Mouse (Mus musculus): ENCODE data around the gene Rpl35. TPM values are rescaled to one million over a fixed set of nuclear protein-coding genes. Genes with fewer than 3 reads are reported as not detected.

Gene Rpl35
- 481 TPM for polyA plus RNA-seq (2017; shearing (Covaris generic))

DNA sequence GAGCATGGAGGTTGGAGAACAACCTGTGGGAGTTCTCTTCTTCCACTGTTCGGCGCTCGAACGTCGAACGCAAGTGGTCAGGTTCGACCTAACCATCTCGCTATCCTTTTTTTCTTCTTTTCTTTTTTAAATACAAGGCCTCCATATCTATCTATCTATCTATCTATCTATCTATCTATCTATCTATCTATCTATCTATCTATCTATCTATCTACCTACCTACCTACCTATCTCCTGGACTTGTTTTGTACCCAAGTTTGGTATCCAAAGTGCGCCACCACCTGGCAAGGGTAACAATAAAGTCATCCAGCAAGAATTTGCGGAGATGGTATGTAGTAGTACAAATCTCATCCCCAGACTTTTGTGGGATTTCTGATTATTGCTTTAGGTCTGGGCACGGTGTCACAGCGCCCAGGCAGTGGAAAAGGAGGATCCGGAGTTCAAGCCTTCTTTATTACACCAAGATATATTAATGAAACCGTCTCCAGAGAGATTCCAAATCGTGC is at the start of gene Rpl35:
TSS of gene Rpl35 (minus strand) at position 51 of the 506 bp plus-strand sequence.

DNA sequence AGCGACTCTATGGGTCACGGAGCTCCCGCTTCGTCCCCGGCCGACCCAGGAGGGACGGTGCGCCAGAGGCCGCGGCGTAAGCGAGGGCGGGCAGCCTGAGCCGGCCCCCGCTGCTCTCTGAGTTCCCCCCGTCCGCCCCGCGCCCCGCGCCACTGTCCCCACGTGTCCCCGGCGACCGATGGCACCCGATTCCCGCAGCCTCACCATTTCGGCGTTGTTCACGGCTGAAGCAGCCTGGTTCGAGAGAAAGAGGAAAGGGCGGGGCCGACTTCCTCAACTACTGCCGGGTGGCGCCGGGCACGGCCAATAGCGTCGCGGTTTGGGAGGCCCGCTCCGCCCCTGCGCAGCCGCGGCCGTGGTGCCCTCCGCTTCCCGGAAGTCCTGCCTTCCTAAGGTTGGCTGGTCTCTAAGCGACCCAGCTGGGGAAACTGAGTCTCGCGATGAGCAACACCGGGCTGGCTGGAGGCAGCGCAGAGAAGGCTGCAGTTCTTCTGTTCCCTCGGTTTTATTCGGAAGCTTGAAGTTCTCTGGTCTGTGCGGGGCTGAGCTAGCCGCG is 466 bp downstream of the Rpl35 start, which contains the start of gene Arpc5l:
TSS of gene Arpc5l (plus strand) at position 469 of the 556 bp plus-strand sequence.

DNA sequence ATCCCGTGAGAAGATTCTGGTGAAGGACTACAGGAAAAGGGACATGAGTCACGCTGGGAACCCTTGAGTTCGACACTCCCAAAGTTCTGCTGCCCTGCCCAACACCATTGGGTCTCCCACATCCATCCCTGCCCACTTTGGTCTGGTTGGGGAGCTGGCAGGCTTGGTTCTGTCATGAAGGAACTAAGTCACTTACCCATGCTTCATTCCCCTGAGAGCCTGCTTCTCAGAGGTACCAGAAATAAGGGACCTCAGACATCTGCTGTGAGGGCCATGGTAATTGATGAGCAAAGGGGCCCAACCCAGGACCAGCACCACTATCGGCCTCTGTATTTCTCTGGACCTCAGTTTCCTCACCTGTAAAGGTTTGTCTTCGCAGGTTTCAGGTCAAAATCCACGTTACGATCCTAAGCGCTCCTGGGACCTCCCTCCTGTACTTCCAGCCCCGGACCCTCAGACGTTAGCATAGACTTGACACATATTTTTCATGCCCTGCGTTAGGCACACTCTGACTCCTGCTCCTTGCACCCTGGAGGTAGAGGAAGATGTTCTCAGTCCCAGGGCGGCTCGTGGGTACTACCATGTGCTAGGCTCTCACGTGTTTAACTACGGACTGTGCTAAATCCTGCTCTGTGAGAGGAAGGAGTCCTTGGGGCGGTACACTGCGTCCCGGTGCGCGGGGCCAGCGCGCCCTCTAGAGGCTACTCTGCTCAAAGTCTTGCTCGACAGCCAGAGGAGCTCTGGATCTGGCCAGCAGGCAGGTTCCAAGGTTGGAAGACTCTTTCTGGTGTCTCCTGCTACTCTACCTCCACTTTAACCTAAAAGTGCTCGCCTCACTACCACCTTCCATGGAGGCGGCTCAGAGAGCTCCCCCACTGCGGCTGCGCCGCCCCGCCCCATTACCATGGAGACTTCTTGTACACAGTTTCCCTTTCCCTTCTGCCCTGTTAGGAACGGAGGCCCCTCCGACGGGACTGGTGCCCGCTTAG is 7.7 kb downstream of the Rpl35 start, which contains the start of gene Wdr38:
TSS of gene Wdr38 (plus strand) at position 91 of the 989 bp plus-strand sequence.

Other genes starting within 250 kb of the Rpl35 start
- gene Nr6a1, start 77.9 kb downstream of the Rpl35 start, polyA plus RNA-seq (2017; shearing (Covaris generic)): 0.91 TPM
- gene Olfml2a, start 73.6 kb downstream of the Rpl35 start, polyA plus RNA-seq (2017; shearing (Covaris generic)): 0.08 TPM
- gene Wdr38, start 8.1 kb downstream of the Rpl35 start, polyA plus RNA-seq (2017; shearing (Covaris generic)): 1.2 TPM
- 192 TPM for gene Arpc5l, start 276 bp downstream of the Rpl35 start, polyA plus RNA-seq (2017; shearing (Covaris generic))
- 38.7 TPM for gene Golga1, start 59.9 kb upstream of the Rpl35 start, polyA plus RNA-seq (2017; shearing (Covaris generic))
- 16.1 TPM for gene Scai, start 185.1 kb upstream of the Rpl35 start, polyA plus RNA-seq (2017; shearing (Covaris generic))
- gene Ppp6c, start 220.8 kb upstream of the Rpl35 start, polyA plus RNA-seq (2017; shearing (Covaris generic)): 117 TPM